Mouse (Mus musculus) ES-E14 (cell line): ENCODE measurements around the gene Clcc1.

Experiments used
- MAFK ChIP-seq: IDR thresholded peaks from 2 replicates; pipeline ENCODE4 v1.6.1; 2014; ENCODE audit warnings: mild to moderate bottlenecking, low read depth, low read length, inconsistent platforms; ENCODE audit not compliant: insufficient read depth
- ZC3H11A ChIP-seq: IDR thresholded peaks from 2 replicates; pipeline ENCODE4 v1.6.1; 2012; ENCODE audit warnings: low read depth, mild to moderate bottlenecking, inconsistent platforms, low read length, borderline replicate concordance

DNA sequence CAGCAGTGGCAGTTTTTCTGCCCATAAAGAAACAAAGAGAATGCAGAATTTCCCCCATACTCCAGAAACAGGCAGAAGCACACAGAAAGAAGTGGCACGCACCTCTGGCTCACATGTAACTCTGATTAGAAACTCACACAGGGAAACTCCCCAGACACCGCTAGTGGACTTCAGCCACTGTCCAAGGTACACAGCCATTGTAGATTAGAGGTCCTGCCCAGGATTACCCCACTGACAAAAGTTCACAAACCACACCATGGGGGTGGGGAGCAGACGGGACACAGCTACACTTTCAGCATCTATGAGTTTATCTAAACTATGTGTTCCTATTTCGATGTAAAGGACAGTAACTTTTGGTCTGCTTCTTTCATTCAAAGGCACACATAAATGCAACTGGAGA is 61.1 kb downstream of the Clcc1 start:
- TF ChIP-seq ZC3H11A (no peak), MAFK (no peak)
